Mouse (Mus musculus): ENCODE measurements at regions not wholly inside any gene's neighbourhood (a gene's known extent, or its start where the extent isn't known, plus 50 kb on each side); places are given as distances from the start of the nearest gene placed in this dataset.

DNA sequence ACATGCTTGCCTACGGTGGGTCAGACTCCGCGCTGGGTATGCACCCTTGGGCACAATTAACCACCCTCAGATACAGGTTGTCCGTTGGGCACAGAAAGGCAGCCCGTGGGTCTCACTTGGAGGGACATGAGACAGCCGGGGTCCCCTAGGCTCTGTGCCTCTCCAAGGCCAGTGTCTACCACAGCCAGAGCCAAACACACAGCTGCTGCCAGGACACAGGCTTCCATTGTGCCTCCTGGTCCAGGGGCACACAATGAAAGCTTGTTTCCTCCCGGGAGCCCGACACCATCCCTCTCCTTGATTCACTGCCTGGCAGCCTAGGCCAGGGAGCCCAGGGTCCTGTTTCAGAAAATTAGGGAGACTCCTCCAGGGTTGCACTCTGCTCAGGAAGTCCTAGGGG lies 161.4 kb upstream of the Haao start:
- ATAC-seq (ENCODE audit: low read depth), result no peak
- Histone ChIP-seq H3K9ac (ENCODE audit: low read length) (no peak overlapping the region; the same call in 1 of the 2 replicates), H3K4me1 (replicated peaks; ENCODE audit: control insufficient read depth, insufficient read depth, low read length) (peaks cover 5% of the 10 kb centered on the region), H3K27me3 (ENCODE audit: control insufficient read depth, insufficient read depth, low read depth, low read length) (no peaks in the 10 kb centered on the region), H3K4me2 (ENCODE audit: low read depth, low read length) (no peak overlapping the region), H3K9me3 (ENCODE audit: control insufficient read depth, low read length) (no peaks in the 10 kb centered on the region), H3K4me3 (ENCODE audit: low read length) (no peak overlapping the region), H3K27ac (ENCODE audit: low read length) (peak overlapping the region; percentile 53), H3K36me3 (ENCODE audit: control insufficient read depth, insufficient read depth, low read length) (no peaks in the 10 kb centered on the region)
- WGBS, result 70% methylated on average over 8 of the region's 8 CpGs

GRCm38 (mm10) chr17:84008682-84009052 lies 160.9 kb upstream of the Haao start:
- Histone ChIP-seq H3K4me1 (replicated peaks; ENCODE audit: control insufficient read depth, insufficient read depth, low read length) (peaks cover 9% of the 10 kb centered on the region), H3K4me3 (ENCODE audit: low read length) (no peak overlapping the region), H3K27me3 (ENCODE audit: control insufficient read depth, insufficient read depth, low read depth, low read length) (no peaks in the 10 kb centered on the region), H3K27ac (ENCODE audit: low read length) (peak overlapping the region; percentile 53; the same call in 1 of the 2 replicates), H3K4me2 (ENCODE audit: low read depth, low read length) (no peak overlapping the region), H3K9me3 (ENCODE audit: control insufficient read depth, low read length) (no peaks in the 10 kb centered on the region), H3K9ac (ENCODE audit: low read length) (no peak overlapping the region), H3K36me3 (ENCODE audit: control insufficient read depth, insufficient read depth, low read length) (no peaks in the 10 kb centered on the region)
- no peak for ATAC-seq (ENCODE audit: low read depth)
- WGBS, result 50% methylated on average over 7 of the region's 7 CpGs

GRCm38 (mm10) chr17:84008035-84008681 lies 160.4 kb upstream of the Haao start:
- peaks cover 10% of the 10 kb centered on the region for H3K4me1 ChIP-seq (replicated peaks; ENCODE audit: control insufficient read depth, insufficient read depth, low read length)
- no peaks in the 10 kb centered on the region for H3K9me3 ChIP-seq (ENCODE audit: control insufficient read depth, low read length)
- H3K9ac ChIP-seq (ENCODE audit: low read length), result no peak overlapping the region
- H3K4me2 ChIP-seq (ENCODE audit: low read depth, low read length), result no peak overlapping the region
- H3K27ac ChIP-seq (ENCODE audit: low read length), result no peak overlapping the region
- ATAC-seq (ENCODE audit: low read depth), result no peak
- 81% methylated on average over 12 of the region's 12 CpGs for WGBS
- no peaks in the 10 kb centered on the region for H3K27me3 ChIP-seq (ENCODE audit: control insufficient read depth, insufficient read depth, low read depth, low read length)
- no peaks in the 10 kb centered on the region for H3K36me3 ChIP-seq (ENCODE audit: control insufficient read depth, insufficient read depth, low read length)
- H3K4me3 ChIP-seq (ENCODE audit: low read length), result no peak overlapping the region

DNA sequence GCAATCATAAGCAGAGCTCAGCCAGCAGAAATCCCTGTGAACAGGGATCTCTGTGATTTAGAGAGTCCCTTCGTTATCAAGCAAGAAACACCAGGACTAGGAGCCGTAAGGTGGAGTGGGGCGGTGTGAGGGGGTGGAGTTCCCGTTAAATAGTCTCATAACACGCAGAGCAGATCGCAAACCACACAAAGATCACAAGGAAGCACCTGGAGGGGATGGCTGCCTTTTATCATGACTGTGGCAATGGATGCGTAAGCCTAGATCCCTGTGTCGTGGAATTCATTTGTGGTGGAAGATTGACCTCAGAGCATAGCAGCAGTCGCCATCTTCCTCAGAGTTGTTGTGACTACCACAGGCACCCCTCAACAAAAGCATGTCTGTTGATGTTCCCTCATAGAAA lies 159.0 kb upstream of the Haao start:
- no peak overlapping the region for H3K27ac ChIP-seq (ENCODE audit: low read length)
- no peaks in the 10 kb centered on the region for H3K36me3 ChIP-seq (ENCODE audit: control insufficient read depth, insufficient read depth, low read length)
- peaks cover 10% of the 10 kb centered on the region for H3K4me1 ChIP-seq (replicated peaks; ENCODE audit: control insufficient read depth, insufficient read depth, low read length)
- no peak for ATAC-seq (ENCODE audit: low read depth)
- 90% methylated on average over 9 of the region's 9 CpGs for WGBS
- H3K4me2 ChIP-seq (ENCODE audit: low read depth, low read length), result no peak overlapping the region
- no peaks in the 10 kb centered on the region for H3K9me3 ChIP-seq (ENCODE audit: control insufficient read depth, low read length)
- H3K9ac ChIP-seq (ENCODE audit: low read length), result no peak overlapping the region
- no peaks in the 10 kb centered on the region for H3K27me3 ChIP-seq (ENCODE audit: control insufficient read depth, insufficient read depth, low read depth, low read length)
- H3K4me3 ChIP-seq (ENCODE audit: low read length), result no peak overlapping the region

GRCm38 (mm10) chr17:84004237-84004636 lies 156.5 kb upstream of the Haao start:
- peak overlapping the region; percentile 50 for H3K9ac ChIP-seq (ENCODE audit: low read length)
- no peaks in the 10 kb centered on the region for H3K27me3 ChIP-seq (ENCODE audit: control insufficient read depth, insufficient read depth, low read depth, low read length)
- H3K9me3 ChIP-seq (ENCODE audit: control insufficient read depth, low read length), result no peaks in the 10 kb centered on the region
- H3K4me3 ChIP-seq (ENCODE audit: low read length), result no peak overlapping the region
- 41% methylated on average over 6 of the region's 6 CpGs for WGBS
- H3K36me3 ChIP-seq (ENCODE audit: control insufficient read depth, insufficient read depth, low read length), result no peaks in the 10 kb centered on the region
- ATAC-seq (ENCODE audit: low read depth), result peak; percentile 10; the same call in 1 of the 2 replicates
- peak overlapping the region; percentile 84 for H3K27ac ChIP-seq (ENCODE audit: low read length)
- peak overlapping the region; percentile 13 for H3K4me2 ChIP-seq (ENCODE audit: low read depth, low read length)
- H3K4me1 ChIP-seq (replicated peaks; ENCODE audit: control insufficient read depth, insufficient read depth, low read length), result peaks cover 11% of the 10 kb centered on the region

DNA sequence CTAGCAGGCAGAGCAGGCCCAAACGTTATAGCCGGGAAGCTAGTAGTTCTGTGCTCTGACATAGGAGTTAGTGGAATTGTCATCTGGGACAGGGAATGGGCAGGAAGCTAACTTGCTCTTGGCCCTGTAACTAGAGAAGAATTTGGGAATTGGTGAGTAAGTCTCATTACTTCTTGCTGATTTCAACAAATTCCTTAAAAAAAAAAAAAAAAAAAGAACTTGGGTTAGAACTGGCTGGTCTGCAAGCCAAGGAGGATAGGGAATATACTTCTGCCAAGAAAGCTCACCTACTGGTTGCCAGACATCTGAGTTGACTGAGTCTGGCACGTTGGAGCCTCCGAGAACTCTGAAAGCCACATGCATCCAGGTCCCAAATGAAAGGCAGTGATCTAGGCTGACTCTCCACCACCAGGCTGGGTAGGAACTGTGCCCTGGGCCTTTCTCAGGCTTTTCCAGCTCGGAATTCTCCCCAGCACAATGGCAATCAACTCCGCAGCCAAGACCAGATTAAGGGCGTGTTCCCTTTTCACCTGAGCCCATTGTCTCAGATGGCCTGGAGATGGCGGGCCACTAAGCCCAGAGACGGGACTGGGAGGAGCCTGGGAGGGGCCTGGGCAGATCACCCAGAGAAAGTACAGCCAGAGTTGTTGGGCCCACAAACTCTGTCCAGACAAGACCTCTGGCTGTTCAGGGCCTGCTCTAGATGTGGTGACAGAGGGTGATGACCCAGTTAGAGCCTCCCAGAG lies 155.9 kb upstream of the Haao start:
- Histone ChIP-seq H3K9me3 (ENCODE audit: control insufficient read depth, low read length) (no peaks in the 10 kb centered on the region), H3K36me3 (ENCODE audit: control insufficient read depth, insufficient read depth, low read length) (no peaks in the 10 kb centered on the region), H3K27ac (ENCODE audit: low read length) (peak overlapping the region; percentile 84), H3K4me2 (ENCODE audit: low read depth, low read length) (peak overlapping the region; percentile 13), H3K9ac (ENCODE audit: low read length) (peak overlapping the region; percentile 50), H3K27me3 (ENCODE audit: control insufficient read depth, insufficient read depth, low read depth, low read length) (no peaks in the 10 kb centered on the region), H3K4me3 (ENCODE audit: low read length) (no peak overlapping the region), H3K4me1 (replicated peaks; ENCODE audit: control insufficient read depth, insufficient read depth, low read length) (peaks cover 11% of the 10 kb centered on the region)
- ATAC-seq (ENCODE audit: low read depth), result no peak
- 50% methylated on average over 9 of the region's 9 CpGs for WGBS

DNA sequence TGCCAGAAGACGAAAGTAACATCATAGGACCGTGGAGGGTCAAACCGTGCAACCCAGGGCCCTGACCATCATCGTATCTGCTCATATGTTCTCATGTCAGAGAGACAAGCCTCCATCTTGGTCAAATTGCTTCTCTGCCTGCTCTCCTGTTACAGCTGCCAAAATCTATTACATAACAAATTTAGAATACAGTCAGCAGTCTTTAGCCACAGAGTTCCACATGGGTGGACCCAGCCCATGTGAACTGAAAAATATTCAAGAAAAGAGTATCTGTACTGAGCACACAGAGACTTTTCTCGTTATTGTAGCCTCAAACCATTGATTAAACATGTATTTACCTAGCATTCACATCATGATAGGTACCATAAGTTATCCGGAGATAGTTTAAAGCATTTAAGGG lies 155.2 kb upstream of the Haao start:
- H3K27ac ChIP-seq (ENCODE audit: low read length), result no peak overlapping the region
- no peaks in the 10 kb centered on the region for H3K9me3 ChIP-seq (ENCODE audit: control insufficient read depth, low read length)
- H3K27me3 ChIP-seq (ENCODE audit: control insufficient read depth, insufficient read depth, low read depth, low read length), result no peaks in the 10 kb centered on the region
- peaks cover 11% of the 10 kb centered on the region for H3K4me1 ChIP-seq (replicated peaks; ENCODE audit: control insufficient read depth, insufficient read depth, low read length)
- H3K4me2 ChIP-seq (ENCODE audit: low read depth, low read length), result no peak overlapping the region
- no peak overlapping the region for H3K4me3 ChIP-seq (ENCODE audit: low read length)
- no peaks in the 10 kb centered on the region for H3K36me3 ChIP-seq (ENCODE audit: control insufficient read depth, insufficient read depth, low read length)
- no peak overlapping the region for H3K9ac ChIP-seq (ENCODE audit: low read length)
- ATAC-seq (ENCODE audit: low read depth), result no peak
- WGBS, result 85% methylated on average over 6 of the region's 6 CpGs

GRCm38 (mm10) chr17:84002327-84002726 lies 154.6 kb upstream of the Haao start:
- Histone ChIP-seq H3K27ac (ENCODE audit: low read length) (no peak overlapping the region), H3K9me3 (ENCODE audit: control insufficient read depth, low read length) (no peaks in the 10 kb centered on the region), H3K27me3 (ENCODE audit: control insufficient read depth, insufficient read depth, low read depth, low read length) (no peaks in the 10 kb centered on the region), H3K36me3 (ENCODE audit: control insufficient read depth, insufficient read depth, low read length) (no peaks in the 10 kb centered on the region), H3K4me3 (ENCODE audit: low read length) (no peak overlapping the region), H3K9ac (ENCODE audit: low read length) (no peak overlapping the region), H3K4me1 (replicated peaks; ENCODE audit: control insufficient read depth, insufficient read depth, low read length) (peaks cover 11% of the 10 kb centered on the region), H3K4me2 (ENCODE audit: low read depth, low read length) (no peak overlapping the region)
- 90% methylated on average over 16 of the region's 16 CpGs for WGBS
- ATAC-seq (ENCODE audit: low read depth), result no peak

GRCm38 (mm10) chr17:84000115-84000514 lies 152.4 kb upstream of the Haao start:
- H3K4me1 ChIP-seq (replicated peaks; ENCODE audit: control insufficient read depth, insufficient read depth, low read length), result peaks cover 11% of the 10 kb centered on the region
- H3K4me2 ChIP-seq (ENCODE audit: low read depth, low read length), result no peak overlapping the region

More at GRCm38 (mm10) chr17:84000115-84000514, 152.4 kb upstream of the Haao start:
- H3K9me3 ChIP-seq (ENCODE audit: control insufficient read depth, low read length), result no peaks in the 10 kb centered on the region
- no peak overlapping the region for H3K9ac ChIP-seq (ENCODE audit: low read length)
- peak overlapping the region; percentile 92 for H3K27ac ChIP-seq (ENCODE audit: low read length)
- H3K27me3 ChIP-seq (ENCODE audit: control insufficient read depth, insufficient read depth, low read depth, low read length), result no peaks in the 10 kb centered on the region
- no peak overlapping the region for H3K4me3 ChIP-seq (ENCODE audit: low read length)
- 48% methylated on average over 6 of the region's 6 CpGs for WGBS
- no peaks in the 10 kb centered on the region for H3K36me3 ChIP-seq (ENCODE audit: control insufficient read depth, insufficient read depth, low read length)
- no peak for ATAC-seq (ENCODE audit: low read depth)
